Mouse (Mus musculus) embryo, embryonic 10.5 days (tissue): ENCODE data around the gene Tex2.
"Not testable (repeated sequence)": the region's sequence is repeated elsewhere in the genome, so short reads cannot be mapped to it uniquely, and the experiment has no call there.

Experiments used
- DNase-seq: peaks from one replicate; pipeline ENCODE4 v3.0.0-alpha.2; 2015; ENCODE audit warnings: low spot score

The Tex2 gene

GRCm38 (mm10) chr11:106579146-106579545 lies 34.1 kb downstream of the Tex2 start:
- DNase-seq = no peak

GRCm38 (mm10) chr11:106577624-106578355 lies 35.4 kb downstream of the Tex2 start:
- not testable (repeated sequence) for DNase-seq

GRCm38 (mm10) chr11:106574456-106574855 lies 38.8 kb downstream of the Tex2 start:
- no peak for DNase-seq

- no peak for DNase-seq
Observed at GRCm38 (mm10) chr11:106573476-106574240, 39.6 kb downstream of the Tex2 start.

GRCm38 (mm10) chr11:106572958-106573357 lies 40.3 kb downstream of the Tex2 start:
- DNase-seq = no peak

- no peak for DNase-seq
Observed at GRCm38 (mm10) chr11:106572020-106572782, 41.0 kb downstream of the Tex2 start.

GRCm38 (mm10) chr11:106571026-106571983 lies 41.9 kb downstream of the Tex2 start:
- DNase-seq = no peak

GRCm38 (mm10) chr11:106568329-106568960 lies 44.8 kb downstream of the Tex2 start:
- no peak for DNase-seq

GRCm38 (mm10) chr11:106566040-106566785 lies 47.0 kb downstream of the Tex2 start:
- no peak for DNase-seq

GRCm38 (mm10) chr11:106564261-106564660 lies 49.0 kb downstream of the Tex2 start:
- DNase-seq = no peak

- DNase-seq = no peak
Observed at GRCm38 (mm10) chr11:106562707-106563106, 50.5 kb downstream of the Tex2 start.

GRCm38 (mm10) chr11:106559773-106560172 lies 53.5 kb downstream of the Tex2 start:
- DNase-seq = no peak

- DNase-seq = no peak
Observed at GRCm38 (mm10) chr11:106558008-106558407, 55.2 kb downstream of the Tex2 start.

GRCm38 (mm10) chr11:106557398-106557797 lies 55.8 kb downstream of the Tex2 start:
- DNase-seq = no peak

- no peak for DNase-seq
Observed at GRCm38 (mm10) chr11:106556689-106557088, 56.5 kb downstream of the Tex2 start.

GRCm38 (mm10) chr11:106555805-106556615 lies 57.2 kb downstream of the Tex2 start:
- DNase-seq = no peak

GRCm38 (mm10) chr11:106550398-106550797 lies 62.8 kb downstream of the Tex2 start:
- no peak for DNase-seq

- no peak for DNase-seq
Observed at GRCm38 (mm10) chr11:106546081-106546480, 67.1 kb downstream of the Tex2 start.

- no peak for DNase-seq
Observed at GRCm38 (mm10) chr11:106544916-106545315, 68.3 kb downstream of the Tex2 start.
